Mouse (Mus musculus): ENCODE data around the gene Ky.
A peak's percentile ranks its signal among the peaks of the same experiment; 100 is the strongest.

Gene Ky

GRCm38 (mm10) chr9:102504716-102505378 is 703 bp upstream of the Ky start:
- no peak for DNase-seq

- no peak for DNase-seq
These were observed 2.8 kb downstream of the Ky start for GRCm38 (mm10) chr9:102508315-102508714.

GRCm38 (mm10) chr9:102511423-102511822 is 5.9 kb downstream of the Ky start:
- peak; percentile 36 for DNase-seq

- DNase-seq, result no peak
These were observed 8.0 kb downstream of the Ky start for GRCm38 (mm10) chr9:102513578-102513977.

GRCm38 (mm10) chr9:102518443-102518842 is 12.9 kb downstream of the Ky start:
- no peak for DNase-seq

- no peak for DNase-seq
These were observed 15.8 kb downstream of the Ky start for GRCm38 (mm10) chr9:102521396-102521795.

GRCm38 (mm10) chr9:102528106-102528505 is 22.6 kb downstream of the Ky start:
- peak; percentile 41 for DNase-seq

GRCm38 (mm10) chr9:102528561-102528960 is 23.0 kb downstream of the Ky start:
- DNase-seq, result no peak

GRCm38 (mm10) chr9:102529008-102529407 is 23.5 kb downstream of the Ky start:
- DNase-seq, result no peak

- DNase-seq, result peak; percentile 46
These were observed 25.7 kb downstream of the Ky start for GRCm38 (mm10) chr9:102531051-102531892.

- no peak for DNase-seq
These were observed 31.4 kb downstream of the Ky start for GRCm38 (mm10) chr9:102536968-102537367.

- DNase-seq, result no peak
These were observed 34.1 kb downstream of the Ky start for GRCm38 (mm10) chr9:102539699-102540098.

GRCm38 (mm10) chr9:102541666-102542065 is 36.1 kb downstream of the Ky start:
- no peak for DNase-seq

- no peak for DNase-seq
These were observed 37.0 kb downstream of the Ky start for GRCm38 (mm10) chr9:102542540-102542939.

GRCm38 (mm10) chr9:102543761-102544115 is 38.2 kb downstream of the Ky start:
- DNase-seq, result no peak

- DNase-seq, result peak; percentile 37
These were observed 38.7 kb downstream of the Ky start for GRCm38 (mm10) chr9:102544116-102544772.

- DNase-seq, result peak; percentile 89
These were observed 39.3 kb downstream of the Ky start for GRCm38 (mm10) chr9:102544773-102545366.

GRCm38 (mm10) chr9:102545406-102546255 is 40.1 kb downstream of the Ky start:
- peak; percentile 52 for DNase-seq

- no peak for DNase-seq
These were observed 40.9 kb downstream of the Ky start for GRCm38 (mm10) chr9:102546256-102547027.

GRCm38 (mm10) chr9:102547028-102547354 is 41.4 kb downstream of the Ky start:
- no peak for DNase-seq

- no peak for DNase-seq
These were observed 43.7 kb downstream of the Ky start for GRCm38 (mm10) chr9:102549211-102549610.

GRCm38 (mm10) chr9:102551771-102552170 is 46.2 kb downstream of the Ky start:
- peak; percentile 41 for DNase-seq

Measured in embryo, embryonic 11 days (tissue).